Mouse (Mus musculus): ENCODE measurements around the gene Gjd3.

Gene Gjd3

DNA sequence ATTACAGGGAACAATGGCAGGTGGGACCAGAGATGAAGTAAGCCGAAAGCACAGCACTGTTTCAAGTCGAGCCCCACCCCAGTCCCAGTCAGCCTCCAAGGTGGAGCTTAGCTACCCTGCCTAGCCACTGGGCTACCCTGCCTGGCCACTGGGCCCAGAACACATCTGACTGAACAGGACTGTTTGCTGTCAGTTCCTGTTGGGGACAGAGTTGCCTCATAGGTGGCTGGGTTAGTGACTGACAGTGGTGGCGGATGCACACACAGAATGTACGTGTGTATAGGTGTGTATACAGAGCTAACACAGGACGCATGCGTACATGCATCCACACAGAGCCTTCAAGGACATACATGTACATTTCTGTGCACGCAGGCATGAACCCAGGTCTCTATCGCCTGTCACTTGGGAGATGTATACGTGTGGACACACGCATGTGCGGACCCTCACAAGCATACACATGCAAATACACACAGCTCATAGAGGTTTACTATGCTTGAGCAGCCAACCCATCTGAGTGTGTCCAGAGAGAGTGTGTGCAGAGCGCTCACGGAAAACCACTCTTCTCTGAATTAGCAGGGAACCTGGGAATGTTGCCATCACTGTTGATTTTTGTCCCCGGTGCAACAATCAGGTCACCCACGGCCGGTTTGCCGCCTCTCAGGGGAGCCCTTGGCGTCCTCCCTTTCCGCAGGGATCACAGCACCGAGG lies 1.4 kb downstream of the Gjd3 start:
- no peak for DNase-seq (ENCODE audit: low read depth, low spot score)

DNA sequence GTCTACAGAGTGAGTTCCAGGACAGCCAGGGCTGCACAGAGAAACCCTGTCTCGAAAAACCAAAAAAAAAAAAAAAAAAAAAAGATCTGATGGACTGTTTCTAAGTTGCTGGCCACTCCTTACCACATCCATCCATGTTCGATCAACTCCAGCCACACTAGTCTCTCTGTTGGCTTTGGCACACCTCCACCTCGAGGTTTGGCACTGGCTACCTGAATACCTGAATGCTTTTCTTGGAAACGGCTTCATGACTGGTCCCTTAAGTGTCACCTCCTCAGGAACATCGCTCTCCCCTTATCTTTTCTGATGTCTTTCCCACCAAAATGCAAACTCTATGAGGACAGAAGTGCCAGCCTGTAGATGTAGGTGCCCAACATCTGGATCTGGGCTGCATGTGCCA lies 3.5 kb downstream of the Gjd3 start:
- DNase-seq (ENCODE audit: low read depth, low spot score): no peak

DNA sequence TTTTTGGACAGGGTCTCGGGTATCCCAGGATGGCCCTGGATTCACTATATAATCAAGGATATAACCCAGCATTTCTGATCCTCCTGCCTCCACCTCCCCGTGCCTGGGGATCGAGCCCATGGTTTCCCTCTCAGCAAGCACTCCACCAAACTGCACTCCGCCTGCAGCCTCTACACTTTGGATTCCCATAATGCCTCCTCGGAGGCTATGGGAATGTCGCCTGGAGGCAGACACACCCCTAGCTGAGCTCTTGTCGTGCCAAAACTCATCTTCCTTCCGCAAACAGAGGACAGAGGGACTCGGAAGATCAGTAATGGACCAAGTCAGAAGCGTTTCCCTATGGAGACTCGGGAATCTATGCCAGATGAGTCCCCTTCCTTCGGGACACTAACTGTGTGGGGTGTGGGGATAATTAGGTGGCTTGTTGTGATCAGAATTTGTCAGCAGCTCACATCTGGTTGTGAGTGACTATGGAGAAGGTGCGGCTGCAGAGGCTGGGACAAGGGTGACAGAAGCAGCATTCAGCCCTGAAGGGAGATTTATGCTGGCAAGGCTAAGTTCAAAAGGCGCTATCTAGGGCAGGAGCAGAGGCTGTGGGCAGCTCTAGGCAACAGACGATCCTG lies 4.2 kb downstream of the Gjd3 start:
- no peak for DNase-seq (ENCODE audit: low read depth, low spot score)

DNA sequence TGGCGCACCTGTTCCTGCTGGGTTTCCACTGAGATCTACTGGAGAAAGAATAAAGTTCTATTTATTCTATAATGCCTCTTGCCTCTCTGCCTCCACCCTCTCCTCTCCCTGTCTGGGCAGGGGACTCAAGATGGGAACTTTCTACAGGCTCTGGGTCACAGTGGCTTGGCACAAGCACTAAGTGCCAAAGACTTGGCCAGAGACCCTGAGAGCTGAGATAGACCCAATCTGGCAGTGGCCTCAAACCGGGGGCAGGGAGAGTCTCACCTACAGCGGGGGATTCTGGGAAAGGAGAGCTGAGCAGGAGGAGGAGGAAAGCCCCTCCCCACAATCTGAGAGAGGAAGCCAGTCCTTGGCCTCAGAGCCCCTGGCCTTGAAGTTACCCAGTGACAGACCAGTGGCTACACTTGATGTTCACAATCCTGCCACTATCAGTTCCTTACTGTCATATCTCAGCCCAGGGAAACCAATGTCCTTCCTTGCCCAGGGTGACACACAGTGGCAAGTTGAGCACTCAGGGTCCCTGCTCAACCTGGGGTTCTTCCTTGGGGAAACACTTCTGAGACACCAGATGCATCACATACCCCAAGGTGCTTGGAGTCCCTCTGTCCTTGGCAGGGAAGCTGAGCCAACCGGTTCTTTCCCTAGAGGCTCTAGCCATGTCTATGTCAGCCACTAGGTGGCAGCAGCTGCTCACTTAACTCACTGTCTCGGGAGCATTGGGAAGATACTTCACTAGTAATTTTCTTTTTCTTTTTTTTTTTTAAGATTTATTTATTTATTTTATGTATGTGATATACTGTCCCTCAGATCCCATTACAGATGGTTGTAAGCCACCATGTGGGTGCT lies 7.7 kb downstream of the Gjd3 start:
- no peak for DNase-seq (ENCODE audit: low read depth, low spot score)

DNA sequence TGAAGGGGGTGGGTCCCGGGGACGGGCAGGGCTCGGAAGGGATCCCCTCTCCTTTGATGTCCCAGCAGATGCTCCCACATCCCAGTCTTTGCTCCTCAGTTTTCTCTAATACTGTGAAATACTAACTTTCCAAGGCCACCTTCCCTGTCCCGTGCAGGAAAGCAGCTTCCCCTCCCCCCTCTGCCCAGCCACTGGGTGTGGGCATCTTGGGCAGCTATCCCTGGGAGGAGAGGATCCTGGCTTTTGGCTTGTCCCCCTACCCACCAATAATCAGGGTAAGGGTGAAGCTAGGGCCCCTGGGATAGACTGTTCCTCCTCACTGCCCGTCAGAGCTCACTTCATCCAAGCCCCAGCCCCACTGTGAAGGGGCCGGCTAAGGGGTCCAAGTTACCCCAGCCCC lies 8.6 kb downstream of the Gjd3 start:
- no peak for DNase-seq (ENCODE audit: low read depth, low spot score)

DNA sequence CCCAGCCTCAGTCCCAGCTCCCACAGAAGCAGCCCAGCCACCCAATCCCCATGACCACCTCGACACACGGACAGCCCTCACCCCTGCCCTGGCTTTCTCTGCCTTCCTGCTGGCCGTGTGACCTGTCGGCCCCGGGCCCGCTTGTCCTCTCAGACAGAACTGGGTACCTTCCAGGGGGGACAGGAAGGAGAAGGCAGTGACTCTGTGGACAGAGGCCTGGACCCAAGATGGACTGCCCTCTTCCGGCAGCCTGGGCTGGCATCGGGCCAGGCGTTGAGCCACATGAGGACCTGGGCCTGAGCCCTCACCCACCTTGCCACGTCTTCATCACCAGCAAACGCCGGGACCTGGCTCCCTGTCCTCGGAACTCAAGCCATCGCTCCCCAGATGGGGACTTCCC lies 9.2 kb downstream of the Gjd3 start:
- no peak for DNase-seq (ENCODE audit: low read depth, low spot score)

DNA sequence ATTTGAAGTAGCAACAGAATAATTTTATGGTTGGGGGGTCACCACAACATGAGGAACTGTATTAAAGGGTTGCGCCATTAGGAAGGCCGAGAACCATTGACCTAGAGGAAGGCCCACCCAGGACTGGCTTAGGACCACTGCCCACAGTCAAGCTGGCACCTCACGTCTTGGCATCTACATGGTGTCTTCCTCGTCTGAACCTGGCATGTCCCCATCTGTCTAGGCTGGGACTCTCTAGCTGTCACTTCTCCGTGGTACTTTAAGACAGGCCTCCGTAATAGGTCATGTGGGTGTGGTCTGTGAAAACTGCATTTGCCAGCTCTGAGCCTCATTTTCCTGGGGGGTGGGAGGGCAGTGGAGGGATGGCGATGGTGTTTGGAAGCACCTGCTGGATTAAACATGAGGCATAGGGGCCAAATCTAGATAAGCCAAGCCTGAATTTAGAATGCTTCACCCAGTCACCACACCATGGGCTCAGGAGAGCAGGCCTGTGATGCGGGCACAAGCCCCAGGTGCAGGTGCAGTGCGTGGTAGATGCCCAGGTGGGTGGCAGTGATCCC lies 9.9 kb downstream of the Gjd3 start:
- DNase-seq (ENCODE audit: low read depth, low spot score): no peak

DNA sequence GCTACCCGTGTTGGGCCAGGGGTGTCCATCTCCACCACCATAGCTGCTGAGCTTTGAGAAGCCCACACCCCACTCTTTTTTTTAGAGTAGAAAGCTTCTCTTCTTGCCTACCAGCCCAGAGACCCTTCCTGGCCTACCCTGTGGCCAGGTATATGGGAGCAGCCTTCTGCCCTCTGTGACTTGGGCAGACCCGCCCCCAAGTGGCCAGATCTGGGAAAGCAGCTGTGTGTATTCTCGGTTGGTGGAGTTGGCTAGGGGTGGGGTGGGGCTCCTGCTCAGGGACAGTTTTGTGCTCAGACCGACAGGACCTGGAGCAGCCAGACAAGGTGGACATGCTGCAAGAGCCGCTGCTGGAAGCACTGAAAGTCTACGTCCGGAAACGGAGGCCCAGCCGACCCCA lies 10.6 kb downstream of the Gjd3 start:
- DNase-seq (ENCODE audit: low read depth, low spot score): no peak

DNA sequence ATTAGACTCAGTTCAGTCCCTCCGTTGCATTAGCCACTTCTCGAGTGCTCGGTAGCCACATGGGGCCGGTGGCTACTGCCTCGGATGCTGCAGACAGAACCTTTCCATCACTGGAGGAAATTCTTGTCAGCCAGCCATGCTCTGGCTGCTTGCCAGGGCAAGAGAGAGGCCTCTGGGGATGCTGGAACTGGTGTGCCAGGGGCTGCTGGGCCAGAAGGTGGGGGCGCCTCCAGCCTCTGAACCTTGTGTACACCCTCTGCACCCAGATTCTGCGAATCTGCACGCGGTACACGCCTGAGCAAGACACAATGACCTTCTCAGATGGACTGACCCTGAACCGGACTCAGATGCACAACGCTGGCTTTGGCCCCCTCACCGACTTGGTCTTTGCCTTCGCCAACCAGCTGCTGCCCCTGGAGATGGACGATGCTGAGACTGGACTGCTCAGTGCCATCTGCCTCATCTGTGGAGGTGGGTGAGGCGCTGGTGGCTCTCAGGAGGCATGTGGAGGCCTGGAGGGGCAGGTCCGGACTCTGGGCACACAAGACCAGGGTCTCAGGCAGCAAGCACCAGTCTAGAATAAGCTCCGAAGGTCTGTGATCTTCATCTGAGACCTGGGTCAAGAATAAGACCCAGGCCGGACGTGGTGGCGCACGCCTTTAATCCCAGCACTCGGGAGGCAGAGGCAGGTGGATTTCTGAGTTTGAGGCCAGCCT lies 11.3 kb downstream of the Gjd3 start:
- no peak for DNase-seq (ENCODE audit: low read depth, low spot score)

DNA sequence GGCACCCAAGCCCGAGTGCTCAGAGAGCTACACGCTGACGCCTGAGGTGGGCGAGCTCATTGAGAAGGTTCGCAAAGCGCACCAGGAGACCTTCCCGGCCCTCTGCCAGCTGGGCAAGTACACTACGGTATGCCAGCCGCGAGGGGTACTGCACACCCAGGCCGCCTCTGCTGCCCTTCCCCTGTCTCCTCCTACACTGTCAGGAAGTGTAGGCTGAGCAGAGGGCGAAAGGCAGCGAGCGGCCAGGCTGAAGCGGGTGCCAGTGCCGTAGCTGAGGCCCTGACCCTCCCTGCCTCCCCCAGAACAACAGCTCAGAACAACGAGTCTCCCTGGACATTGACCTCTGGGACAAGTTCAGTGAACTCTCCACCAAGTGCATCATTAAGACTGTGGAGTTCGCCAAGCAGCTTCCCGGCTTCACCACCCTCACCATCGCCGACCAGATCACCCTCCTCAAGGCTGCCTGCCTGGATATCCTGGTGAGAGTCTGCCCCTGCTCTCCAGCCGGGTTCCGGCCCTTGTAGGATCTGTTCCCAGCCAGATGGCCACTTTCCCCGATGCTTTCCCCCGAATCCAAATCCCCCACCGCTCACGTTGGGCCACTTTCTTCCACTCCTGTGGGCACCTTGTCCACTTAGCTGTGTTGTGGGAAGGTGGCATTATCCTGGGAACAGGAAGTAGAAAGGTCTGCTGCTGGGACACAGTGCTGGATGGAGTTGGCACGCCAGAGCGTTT lies 12.5 kb downstream of the Gjd3 start:
- DNase-seq (ENCODE audit: low read depth, low spot score): no peak

DNA sequence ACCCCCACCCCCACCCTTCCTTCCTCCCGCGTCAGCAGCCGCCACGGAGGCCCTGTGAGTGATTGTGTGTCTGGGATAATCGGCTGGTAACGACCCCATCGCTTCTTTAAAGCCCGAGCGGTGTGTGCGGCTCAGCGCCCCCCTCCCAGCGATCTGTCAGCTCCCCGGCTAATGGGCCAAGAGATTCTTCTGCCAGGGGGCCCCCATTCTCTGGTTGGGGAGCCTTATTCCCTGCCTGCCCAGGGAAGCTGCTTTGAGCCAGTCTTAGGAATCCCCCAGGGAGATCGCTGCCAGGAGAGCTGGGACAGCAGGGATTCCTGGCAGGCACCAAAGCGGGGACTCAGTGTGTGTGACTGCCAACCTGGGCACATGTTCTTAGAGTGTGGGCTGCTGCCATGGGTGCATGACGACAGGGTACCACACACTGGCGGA lies 13.3 kb downstream of the Gjd3 start:
- DNase-seq (ENCODE audit: low read depth, low spot score): no peak

DNA sequence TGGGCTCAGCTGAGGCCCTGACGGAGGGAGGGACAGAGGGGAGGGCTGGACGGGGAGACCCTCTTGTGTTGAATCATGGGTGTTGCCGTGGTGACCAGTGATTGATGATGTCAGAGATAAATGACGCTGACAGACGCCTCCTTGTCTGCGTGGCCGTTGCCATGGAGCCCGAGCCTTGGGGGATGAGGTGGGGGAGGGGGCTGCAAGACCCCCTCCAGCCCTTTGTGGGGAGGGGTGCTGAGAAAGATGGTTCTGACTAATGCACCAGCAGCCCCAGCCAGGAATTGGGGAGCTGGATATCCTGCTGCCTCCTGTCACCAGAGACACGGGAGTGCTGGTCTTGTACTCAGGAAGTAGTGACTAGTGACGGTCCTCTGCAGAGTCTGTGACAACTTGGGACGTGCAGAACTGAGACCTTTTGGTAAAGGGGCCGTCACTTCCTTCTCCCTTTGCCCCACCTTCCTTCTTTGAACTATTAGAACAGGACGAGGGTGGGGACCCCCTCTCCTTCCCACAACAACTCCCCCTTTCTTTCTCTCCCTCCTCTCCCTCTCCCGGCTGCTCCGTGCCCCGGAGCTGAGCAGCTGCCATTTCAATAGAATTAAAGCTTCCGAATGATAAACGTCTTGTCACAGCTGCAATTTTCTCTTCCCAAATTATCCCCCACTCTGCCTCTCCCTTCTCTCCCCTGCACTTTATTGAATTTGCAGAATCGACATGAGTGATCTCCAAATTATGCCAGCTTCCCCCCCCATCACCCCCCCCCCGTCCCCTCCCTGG lies 13.9 kb downstream of the Gjd3 start:
- DNase-seq (ENCODE audit: low read depth, low spot score): peak; percentile 81

DNA sequence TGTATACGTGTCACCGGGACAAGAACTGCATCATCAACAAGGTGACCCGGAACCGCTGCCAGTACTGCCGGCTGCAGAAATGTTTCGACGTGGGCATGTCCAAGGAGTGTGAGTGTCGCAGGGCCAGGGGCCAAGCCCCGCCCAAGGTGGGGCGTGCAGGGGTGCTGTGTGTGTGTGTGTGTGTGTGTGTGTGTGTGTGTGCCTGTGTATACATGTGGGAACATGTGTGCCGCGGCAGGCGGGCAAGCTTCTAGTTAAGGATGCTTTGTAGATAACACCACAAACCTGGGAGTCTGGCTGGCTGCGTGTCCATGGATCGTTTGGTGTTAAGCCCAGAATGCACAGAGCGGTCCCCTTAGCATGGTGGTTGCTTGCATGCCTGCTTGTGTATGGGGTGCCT lies 14.7 kb downstream of the Gjd3 start:
- no peak for DNase-seq (ENCODE audit: low read depth, low spot score)

DNA sequence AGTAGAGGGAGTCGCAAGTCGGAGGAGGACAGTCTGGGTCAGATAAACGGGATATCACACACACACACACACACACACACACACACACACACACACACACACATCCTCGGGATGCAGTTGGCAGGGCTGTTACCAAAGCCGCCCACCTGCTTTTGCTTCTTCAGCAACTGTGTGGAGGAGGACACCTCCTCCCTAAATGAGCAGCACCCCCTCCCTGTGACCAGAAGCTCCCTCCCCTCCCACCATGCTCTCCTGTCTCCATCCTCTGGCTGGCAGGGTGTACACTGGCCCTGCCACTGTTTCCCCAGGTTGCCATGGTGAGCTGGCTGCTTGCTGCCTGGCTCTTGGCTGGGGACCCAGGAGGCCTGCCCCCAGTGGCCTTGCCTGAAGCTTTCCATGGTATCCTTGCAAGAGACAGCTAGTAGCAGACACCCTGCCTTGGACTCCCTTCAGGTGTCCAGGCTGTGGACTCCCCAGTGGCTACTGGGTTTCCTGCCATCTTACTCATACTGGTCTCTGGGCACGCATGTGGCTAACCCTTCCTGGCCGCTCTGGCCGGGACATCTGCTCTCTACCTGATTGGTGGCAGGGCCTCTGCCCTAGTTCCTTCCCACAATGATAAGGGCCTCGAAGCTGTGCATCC lies 16.2 kb downstream of the Gjd3 start:
- no peak for DNase-seq (ENCODE audit: low read depth, low spot score)

DNA sequence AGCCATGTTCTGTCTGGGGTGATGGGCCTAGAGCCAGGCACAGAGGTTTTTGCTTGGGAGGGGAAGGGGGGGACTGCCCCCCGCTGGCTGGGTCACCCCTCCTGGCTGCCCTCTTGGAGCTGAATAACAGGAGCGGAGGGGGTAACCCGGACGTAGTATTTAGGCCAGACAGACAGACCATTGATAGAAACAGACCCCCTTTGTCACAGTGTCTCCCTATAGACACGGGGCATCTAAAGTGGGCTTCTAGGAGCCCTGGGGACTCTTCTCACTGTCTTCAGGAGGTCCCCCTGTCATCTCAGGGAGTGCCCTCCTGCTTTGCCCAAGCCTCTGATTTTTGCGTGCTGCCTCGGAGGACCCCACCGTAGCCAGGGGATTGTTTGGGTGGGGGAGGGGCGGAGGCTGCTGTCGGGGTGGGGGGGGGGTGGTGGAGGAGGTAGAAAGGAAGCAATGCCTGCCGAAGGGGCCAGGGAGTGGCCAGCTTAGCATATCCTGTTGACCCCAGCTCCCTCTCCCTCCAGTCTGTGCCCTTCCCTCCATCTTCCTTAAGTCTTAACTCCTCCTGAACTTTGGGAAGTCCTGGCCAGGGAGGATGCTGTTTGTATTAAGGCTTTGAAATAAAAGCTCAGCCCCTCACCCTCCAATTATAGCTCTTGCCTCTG lies 17.3 kb downstream of the Gjd3 start:
- no peak for DNase-seq (ENCODE audit: low read depth, low spot score)

DNA sequence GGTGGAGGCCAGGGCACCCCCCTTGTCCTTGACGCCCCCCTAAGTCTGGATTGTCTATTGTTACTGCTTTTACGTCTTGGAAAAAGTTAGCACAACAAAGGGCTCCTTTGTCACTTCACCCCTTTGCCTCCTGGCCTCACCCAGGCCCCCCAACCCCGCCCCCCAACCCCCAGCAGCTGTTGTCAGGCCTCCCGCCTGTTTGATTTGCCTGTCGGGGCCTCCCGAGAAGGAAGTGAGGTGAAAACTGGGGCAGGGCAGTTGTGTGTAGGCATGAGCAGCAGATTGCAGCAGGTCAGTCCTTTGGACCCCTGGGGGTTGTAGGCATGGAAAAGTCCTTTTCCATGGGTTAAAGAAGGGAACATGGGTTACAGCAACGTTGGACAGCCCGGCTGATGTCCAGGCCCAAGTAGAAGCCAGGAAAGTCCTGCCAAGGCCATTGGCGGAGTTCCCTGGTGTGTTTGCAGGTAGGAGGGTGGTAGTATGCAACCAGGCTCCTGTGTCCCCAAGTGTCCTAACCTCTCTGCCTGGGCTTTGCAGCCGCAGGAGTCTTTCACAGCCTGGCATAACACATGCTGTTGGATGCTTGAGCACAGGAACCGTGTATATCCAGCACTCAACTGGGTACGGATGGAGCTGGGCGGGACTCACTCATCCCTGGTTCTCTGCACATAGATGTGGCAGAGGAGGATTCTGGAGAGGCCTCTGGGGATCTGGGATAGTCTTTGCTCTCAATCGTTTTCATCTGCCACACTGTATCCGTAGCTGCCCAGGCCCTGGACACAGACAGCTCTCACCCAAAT lies 18.0 kb downstream of the Gjd3 start:
- no peak for DNase-seq (ENCODE audit: low read depth, low spot score)

DNA sequence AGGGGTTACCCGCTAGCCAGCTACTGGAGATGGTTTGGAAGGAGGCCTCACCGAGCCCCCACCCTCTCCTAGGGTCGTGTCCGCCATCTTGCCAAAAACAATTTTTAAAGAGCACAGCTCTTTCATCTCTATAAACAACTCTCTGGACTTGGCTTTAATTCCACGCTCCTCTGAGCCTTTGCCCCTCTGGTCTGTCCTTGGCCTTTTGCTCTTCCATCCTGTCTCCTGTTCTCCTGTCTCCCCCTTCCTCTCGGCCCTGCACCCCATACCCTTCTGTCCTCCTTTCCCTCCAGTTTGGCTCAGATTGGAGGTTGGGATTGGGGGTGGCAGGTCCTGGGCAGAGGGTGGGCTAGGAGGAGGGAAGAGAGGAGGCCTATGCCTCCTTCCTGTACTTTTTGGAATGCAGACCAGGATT lies 18.6 kb downstream of the Gjd3 start:
- no peak for DNase-seq (ENCODE audit: low read depth, low spot score)
